Mouse (Mus musculus) heart, postnatal 10 days (tissue): ENCODE data around the gene Gm44596. TPM values are rescaled to one million over a fixed set of nuclear protein-coding genes. Genes with fewer than 3 reads are reported as not detected.
"Not testable (repeated sequence)": the region's sequence is repeated elsewhere in the genome, so short reads cannot be mapped to it uniquely, and the experiment has no call there.

Experiments
- DNase-seq, 2 experiments: peaks; one replicate each; pipeline ENCODE4 v3.0.0; 2021
- intact Hi-C: fragments of 180-260 bp; cut with DNase I; formaldehyde crosslinking; loops from one replicate; pipeline ENCODE4 v1.15.1; 2025
- total RNA-seq, 2 experiments: library from RNA; stranded (reverse); gene quantifications; 2 replicates each; pipeline ENCODE4 v1.2.3; 2021

Gm44596 gene
- total RNA-seq, 2 experiments from 2014 or later = not detected

GRCm38 (mm10) chr6:128379636-128380035 lies 4.3 kb downstream of the Gm44596 start:
- DNase-seq = no peak
- intact Hi-C loops = no loop called here

- intact Hi-C loops, DNase-seq: not testable (repeated sequence)
Observed at GRCm38 (mm10) chr6:128380594-128381167, 5.4 kb downstream of the Gm44596 start.

- DNase-seq = no peak
- intact Hi-C loops = no loop called here
Observed at GRCm38 (mm10) chr6:128381254-128381653, 6.0 kb downstream of the Gm44596 start.

- no peak for DNase-seq
- intact Hi-C loops = no loop called here
Observed at GRCm38 (mm10) chr6:128383752-128384151, 8.4 kb downstream of the Gm44596 start.

GRCm38 (mm10) chr6:128385026-128385425 lies 9.7 kb downstream of the Gm44596 start:
- intact Hi-C loops = no loop called here

GRCm38 (mm10) chr6:128389185-128389584 lies 13.9 kb downstream of the Gm44596 start:
- intact Hi-C loops = no loop called here
- no peak for DNase-seq

More at GRCm38 (mm10) chr6:128385026-128385425, 9.7 kb downstream of the Gm44596 start:
- DNase-seq = no peak

- no peak for DNase-seq
- intact Hi-C loops = no loop called here
Observed at GRCm38 (mm10) chr6:128390683-128391082, 15.4 kb downstream of the Gm44596 start.

GRCm38 (mm10) chr6:128397574-128398261 lies 22.4 kb downstream of the Gm44596 start:
- no peak for DNase-seq
- intact Hi-C loops = no loop called here

GRCm38 (mm10) chr6:128398996-128399395 lies 23.7 kb downstream of the Gm44596 start, which contains the start of gene Nrip2:
Gene Nrip2, plus strand, starts transcription at chr6:128399296.
- intact Hi-C loops = no loop called here
- DNase-seq = no peak

- intact Hi-C loops = no loop called here
- DNase-seq = peak; percentile 37 to 49
Observed at GRCm38 (mm10) chr6:128399421-128400185, 24.3 kb downstream of the Gm44596 start.

GRCm38 (mm10) chr6:128404708-128405107 lies 29.4 kb downstream of the Gm44596 start:
- DNase-seq = peak; percentile 15 to 26
- intact Hi-C loops = no loop called here

- no peak for DNase-seq
- intact Hi-C loops = no loop called here
Observed at GRCm38 (mm10) chr6:128408544-128409125, 33.3 kb downstream of the Gm44596 start.

GRCm38 (mm10) chr6:128410305-128410704 lies 35.0 kb downstream of the Gm44596 start:
- intact Hi-C loops = loop anchor here (2.0 kb wide), 1 partner anchor 176 kb away; no protein-coding TSS in a partner anchor
- DNase-seq = no peak

GRCm38 (mm10) chr6:128411115-128411514 lies 35.8 kb downstream of the Gm44596 start:
- intact Hi-C loops = loop anchor here (1.0 to 2.0 kb wide), 2 partner anchors 93 to 176 kb away; no protein-coding TSS in a partner anchor
- DNase-seq = peak; percentile 77 to 85

- intact Hi-C loops = no loop called here
- DNase-seq = no peak
Observed at GRCm38 (mm10) chr6:128416169-128416568, 40.9 kb downstream of the Gm44596 start.

- intact Hi-C loops = no loop called here
Observed at GRCm38 (mm10) chr6:128418076-128418475, 42.8 kb downstream of the Gm44596 start.

GRCm38 (mm10) chr6:128421036-128421435 lies 45.7 kb downstream of the Gm44596 start:
- no peak for DNase-seq
- intact Hi-C loops = no loop called here

More at GRCm38 (mm10) chr6:128418076-128418475, 42.8 kb downstream of the Gm44596 start:
- no peak for DNase-seq

- no peak for DNase-seq
- intact Hi-C loops = no loop called here
Observed at GRCm38 (mm10) chr6:128421480-128421879, 46.2 kb downstream of the Gm44596 start.

- intact Hi-C loops = no loop called here
Observed at GRCm38 (mm10) chr6:128423496-128424268, 48.4 kb downstream of the Gm44596 start.

More at GRCm38 (mm10) chr6:128423496-128424268, 48.4 kb downstream of the Gm44596 start:
- DNase-seq = no peak
